Mouse (Mus musculus) spleen, postnatal 4 days (tissue): ENCODE measurements around the gene Zfp575.

Experiments
- DNase-seq, 2 experiments: peaks; one replicate each; pipeline ENCODE4 v3.0.0; 2022; ENCODE audit warnings: low spot score in 2 of 2

The Zfp575 gene

DNA sequence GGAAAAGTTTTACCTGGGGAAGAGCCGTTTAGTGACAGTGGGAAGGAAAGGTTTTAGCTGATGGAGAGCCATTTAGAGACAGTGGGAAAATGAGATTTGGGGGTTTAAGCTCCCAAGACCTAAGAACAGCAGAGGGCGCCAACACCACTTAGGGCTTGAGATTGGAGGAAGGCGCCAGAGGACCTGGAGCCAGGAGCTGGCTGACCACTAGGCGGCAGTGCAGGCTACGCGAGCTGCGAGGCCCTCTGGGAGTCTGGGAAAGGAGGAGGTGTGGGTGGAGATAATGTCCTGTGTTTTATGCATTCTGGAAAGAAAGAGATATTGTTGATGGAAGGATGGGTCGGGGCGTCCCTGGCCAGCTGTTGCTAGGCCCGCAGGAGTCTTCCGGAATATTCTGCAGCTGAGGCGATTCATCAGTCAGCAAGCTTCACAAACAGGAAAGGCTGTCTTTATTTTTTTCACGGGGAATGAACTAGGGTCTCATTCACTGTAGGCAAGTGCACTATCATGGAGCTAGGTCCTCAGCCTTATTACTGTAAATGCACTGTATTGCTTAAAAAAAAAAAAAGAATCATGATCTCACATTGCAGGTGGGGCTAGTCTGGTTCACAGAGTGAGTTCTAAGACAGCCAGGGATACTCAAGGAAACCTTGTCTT lies 13.6 kb upstream of the Zfp575 start:
- DNase-seq, result peak; percentile 91 to 98

DNA sequence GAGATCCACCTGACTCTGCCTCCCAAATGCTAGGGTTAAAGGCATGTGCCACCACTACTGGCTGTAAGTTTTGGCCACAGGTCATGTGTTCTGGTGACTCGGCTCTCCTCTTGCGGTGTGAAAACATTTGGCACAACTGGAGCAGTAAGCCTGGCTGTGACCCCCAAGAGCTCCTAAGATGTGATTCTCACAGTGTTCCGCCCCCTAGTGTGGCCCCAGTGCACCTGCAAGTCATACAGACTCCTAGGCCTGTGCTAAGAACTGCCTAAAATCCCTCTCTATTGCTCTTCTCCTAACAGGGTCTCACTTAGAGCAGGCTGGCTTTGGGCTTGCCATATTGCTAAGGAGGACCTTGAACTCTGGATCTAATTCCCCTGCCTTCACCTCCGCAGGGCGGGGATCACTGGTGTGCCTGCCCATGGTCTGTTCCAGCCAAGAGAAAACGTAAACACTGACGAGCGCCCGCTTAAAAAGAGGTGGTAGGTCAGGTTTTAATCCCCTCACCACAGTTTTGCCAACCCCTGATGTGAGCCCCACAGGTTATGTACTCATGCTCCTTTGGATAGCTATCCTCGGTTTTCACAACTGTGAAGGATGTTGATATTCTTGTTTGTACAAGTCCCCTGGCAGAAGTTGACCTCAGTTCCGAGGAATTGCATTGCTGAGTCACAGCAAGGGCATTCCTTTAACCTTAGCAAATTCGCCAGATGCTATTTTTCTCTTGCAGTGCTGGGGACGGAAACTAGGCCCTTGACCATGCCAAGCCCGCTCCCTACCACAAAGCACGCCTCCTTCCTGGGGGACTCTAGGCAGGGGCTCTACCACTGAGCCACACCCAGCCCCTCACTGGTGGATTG lies 12.0 kb upstream of the Zfp575 start:
- no peak for DNase-seq

DNA sequence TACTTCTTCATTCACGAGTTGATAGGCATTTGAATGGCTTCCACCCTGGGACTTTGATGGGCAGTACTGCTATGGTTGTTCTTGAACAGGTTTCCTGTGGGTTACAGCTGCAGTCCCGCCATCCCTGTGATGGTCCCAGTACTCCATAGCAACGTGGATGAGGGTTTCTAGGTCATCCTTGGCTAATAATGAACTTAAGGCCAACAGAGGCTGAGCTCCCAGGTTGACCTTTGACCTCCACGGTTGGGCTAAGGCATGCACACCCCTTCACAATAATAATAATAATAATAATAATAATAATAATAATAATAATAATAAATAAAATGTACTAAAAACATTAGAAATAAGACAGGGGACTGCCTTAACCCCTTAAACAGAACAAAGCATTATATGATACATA lies 10.7 kb upstream of the Zfp575 start:
- DNase-seq, result no peak

DNA sequence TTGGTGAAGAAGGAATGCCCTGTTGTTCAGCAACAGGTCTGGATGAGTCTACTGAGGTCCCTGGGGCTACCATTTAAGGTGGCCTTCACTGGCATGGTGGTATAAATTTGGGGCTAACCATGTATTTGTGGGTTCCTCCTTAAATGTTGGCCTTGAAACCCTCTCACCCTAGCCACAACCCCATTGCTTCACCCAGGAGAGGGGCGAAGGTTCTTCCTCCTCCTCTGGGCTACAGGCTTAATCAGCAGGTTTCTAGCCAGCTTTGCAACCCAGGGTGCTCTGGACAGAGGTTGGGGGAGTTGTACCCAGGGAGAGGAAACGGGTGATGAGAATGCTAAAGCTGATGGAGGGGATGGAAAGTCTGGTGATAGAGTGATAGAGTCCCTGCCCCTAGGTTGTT lies 8.0 kb upstream of the Zfp575 start:
- DNase-seq, result no peak

DNA sequence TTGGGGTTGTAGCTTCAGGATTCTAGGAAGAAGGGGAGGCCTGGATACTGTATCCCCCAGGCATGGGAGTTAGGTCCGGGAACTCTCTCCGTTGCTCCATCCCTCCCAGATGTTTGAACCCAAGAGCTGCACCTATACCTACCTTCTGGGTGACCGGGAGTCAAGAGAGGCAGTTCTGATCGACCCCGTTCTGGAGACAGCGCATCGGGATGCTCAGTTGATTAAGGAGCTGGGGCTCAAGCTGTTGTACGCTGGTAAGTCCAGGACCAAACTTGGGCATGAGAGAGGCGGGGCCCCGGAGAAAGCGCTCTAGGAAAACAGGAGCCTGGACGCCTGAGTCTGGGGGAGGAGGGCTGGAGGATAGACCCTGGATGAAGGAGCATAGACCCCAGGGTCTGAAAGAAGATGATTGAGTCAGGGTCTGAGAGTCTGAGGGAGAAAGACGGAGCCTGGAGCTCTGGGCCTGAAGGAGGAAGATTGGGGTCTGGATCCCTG lies 6.9 kb upstream of the Zfp575 start:
- peak in 1 of 2 experiments; percentile 65 for DNase-seq

DNA sequence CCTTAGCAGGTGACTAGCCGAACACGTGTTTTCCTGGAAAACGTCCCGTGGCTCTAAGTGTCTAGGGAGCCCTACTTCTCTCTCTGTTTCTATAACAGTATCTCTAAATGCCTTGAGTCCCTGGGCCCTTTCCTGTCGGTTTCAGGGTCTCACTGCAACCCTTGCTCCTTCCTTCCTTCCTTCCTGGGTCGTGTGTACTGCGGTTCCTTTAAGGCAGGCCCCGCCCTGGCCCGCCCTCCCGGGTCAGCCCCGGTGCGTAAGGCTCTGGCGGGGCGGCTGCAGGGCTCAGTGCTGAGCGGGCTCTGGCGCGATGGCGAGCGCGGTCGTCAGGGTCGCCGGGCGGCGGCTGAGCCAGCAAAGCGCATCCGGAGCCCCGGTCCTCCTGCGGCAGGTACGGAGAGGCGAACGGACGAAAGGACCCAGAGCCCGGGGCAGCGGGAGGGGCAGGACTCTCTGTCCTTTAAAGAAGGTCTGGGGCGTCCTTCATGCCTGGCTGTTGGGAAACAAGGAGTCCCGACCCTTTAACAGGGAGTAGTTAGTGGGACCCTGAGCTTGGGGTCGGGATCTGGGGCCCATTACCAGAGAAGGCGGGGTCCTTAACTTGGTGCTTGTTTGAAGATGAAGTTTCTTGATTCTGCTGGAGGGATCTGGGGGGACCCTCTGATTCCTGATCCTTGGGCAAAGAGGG lies 6.3 kb upstream of the Zfp575 start:
- peak; percentile 76 to 87 for DNase-seq

DNA sequence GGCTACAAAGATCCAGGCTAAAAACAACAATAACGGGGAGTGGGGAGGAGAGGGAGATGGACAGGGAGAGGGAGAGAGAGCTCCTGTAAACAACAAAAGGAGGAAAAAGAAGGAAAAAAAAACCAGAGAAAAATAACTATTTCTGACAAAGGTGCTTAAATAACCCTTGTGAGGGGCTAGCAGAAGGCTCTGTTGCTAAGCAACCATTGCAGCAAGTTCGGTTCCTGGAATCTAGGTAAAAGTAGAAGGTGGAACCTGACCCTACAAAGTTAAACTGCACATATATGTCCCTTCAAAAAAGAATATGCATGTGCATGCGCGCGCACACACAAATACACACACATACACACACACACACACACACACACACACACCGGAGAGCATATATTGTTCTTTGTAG lies 5.3 kb upstream of the Zfp575 start:
- no peak for DNase-seq

DNA sequence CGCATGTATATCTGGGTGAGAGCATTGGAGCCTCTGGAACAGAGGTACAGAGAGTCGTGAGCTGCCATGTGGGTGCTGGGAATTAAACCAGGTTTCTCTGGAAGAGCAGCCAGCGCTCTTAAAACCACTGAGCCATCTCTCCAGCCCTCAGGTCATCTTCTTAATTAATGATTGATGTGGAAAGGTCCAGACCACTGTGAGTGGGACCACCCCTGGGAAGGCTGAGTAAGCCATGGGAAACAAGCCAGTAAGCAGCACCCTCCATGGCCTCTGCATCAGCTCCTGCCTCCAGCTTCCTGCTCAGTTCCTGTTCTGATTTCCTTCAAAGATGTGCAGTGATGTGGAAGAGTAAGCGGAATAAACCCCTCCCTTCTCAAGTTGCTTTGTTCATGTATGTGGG lies 4.7 kb upstream of the Zfp575 start:
- no peak for DNase-seq

DNA sequence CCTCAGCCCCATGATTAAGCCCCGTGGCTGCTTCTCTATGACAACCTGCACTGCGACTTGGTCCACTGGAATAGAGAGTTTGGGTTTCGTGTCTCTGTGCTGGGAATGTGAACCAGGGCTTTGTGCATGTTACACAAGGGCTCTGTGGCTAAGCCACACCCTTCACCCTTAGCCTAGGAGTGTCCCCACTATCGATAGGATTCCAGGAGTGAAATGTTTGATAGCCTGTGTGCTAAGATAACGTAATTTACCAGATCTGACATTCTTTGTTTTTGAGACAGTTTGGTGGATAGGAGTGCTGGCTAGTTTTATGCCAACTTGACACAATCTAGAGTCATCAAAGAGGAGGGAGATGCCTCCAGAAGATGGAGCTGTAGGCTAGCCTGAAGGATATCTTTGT lies 4.3 kb upstream of the Zfp575 start:
- no peak for DNase-seq

DNA sequence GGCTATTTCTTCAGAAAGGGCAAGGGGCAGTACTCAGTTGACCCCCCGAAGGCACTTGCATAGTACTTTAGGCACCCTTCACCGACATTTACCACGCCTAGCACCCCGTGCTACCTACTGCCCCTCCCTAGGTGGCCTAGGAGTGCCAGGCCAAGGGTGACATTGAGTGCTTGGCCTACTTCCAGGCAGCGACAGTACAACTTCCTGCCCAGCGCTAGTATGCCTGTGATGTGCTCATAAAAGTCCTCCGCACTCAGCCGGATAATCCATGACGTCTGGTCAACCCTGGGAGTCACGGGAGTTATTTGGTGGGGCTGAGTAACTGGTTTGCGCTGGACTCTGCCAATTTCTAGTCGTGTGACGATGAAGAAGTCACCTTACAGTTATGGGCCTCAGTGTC lies 895 bp upstream of the Zfp575 start:
- DNase-seq, result no peak

DNA sequence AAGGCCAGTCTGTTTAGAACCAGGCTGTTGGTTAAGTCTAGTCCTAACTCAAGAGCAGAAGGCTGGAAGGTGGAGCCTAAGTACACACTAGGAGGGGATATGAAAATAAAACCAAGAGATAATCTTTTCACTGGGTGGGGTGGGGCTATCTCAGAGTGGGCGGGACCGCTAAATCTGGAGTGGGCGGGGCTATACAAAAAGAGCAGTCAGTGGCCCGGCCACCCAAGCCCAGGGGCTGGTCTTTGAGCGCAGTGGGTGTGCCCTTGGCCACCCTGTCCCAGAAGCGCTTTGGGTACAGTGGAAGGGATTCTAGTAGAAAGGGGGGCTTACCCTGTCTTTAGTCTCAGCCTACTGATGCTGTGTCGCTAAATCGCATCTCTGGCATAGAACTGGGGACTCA lies 613 bp downstream of the Zfp575 start:
- no peak for DNase-seq

DNA sequence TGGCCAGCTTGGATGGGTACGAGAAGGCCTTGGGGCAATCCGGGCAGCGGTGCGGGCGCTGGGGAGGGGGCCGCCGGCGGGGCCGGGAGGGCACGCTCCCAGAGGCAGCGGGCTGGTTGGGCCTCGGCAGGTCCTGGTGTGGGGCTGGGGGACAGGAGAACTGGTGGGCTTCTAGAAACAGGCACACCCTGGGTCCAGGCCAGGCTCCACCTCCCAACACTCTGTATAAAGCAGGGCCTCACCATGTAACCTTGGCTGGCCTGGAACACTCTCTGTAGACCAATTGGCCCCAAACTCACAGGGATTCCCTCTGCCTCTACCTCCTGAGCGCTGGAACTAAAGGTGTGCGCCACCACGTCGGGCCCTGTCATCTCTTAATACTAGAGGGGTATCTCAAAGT lies 1.4 kb downstream of the Zfp575 start:
- no peak for DNase-seq

DNA sequence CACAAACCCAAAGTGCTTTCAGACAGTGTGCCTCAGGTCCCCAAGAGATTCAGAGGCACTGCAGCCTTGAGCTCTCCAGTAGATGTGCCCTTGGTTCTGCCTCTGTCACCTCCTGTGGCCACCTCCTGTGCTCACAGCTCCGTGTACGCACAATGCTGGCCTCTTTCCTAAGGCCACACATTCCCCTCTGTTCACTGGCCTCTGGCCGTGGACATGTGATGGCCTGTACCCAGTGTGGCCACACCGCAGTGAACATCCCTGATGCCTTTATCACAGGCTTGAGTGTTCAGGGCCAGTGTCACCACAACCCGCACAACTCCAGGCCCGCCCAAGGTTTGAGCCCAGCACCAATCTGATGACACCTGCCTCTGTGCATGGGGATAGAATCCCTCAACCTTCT lies 2.6 kb downstream of the Zfp575 start:
- DNase-seq, result no peak

DNA sequence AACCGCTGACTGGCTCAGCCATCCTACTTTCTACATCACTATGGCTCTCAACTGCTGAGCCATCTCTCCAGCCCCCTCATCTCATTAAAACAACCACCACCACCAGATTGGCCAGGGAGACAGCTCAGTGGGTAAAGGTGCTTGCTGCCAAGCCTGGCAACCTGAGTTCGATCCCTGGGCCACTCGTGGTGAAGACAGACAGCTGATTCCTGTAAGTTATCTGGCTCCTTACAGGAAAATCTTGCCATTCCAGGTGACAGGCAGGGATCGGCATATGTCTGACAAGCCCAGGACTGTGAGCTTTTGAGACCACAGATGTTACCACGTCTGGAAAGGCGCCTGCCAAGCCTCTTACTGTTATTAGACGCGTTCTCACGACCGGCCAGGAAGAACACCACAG lies 9.6 kb downstream of the Zfp575 start:
- no peak for DNase-seq

DNA sequence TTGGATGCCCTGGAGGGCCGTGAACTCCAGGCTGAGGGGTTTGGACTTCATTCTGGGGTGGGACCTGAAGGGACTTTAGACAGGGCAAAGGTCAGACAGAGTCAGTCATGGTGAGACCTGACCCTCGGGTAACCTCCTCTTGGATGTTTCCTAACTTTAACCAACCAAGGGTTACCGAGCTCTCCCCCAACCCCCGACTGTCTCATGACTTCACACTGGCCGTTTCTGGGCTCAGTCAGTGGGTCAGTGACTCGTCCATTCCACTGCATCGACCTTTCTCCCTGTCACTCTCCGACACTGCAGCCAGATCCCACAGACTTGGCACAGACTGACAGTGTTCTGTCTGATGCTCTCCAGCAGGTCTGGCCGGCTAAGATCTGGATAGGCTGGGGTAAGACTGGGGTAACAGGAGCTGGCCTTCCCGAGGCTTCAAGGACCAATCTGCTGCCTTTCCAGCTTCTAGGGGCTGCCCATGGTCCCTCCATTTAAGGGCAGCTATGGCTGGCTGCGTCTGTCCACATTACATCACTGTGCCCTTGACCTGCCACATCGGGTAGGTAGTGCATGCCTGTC lies 13.1 kb downstream of the Zfp575 start:
- no peak for DNase-seq

DNA sequence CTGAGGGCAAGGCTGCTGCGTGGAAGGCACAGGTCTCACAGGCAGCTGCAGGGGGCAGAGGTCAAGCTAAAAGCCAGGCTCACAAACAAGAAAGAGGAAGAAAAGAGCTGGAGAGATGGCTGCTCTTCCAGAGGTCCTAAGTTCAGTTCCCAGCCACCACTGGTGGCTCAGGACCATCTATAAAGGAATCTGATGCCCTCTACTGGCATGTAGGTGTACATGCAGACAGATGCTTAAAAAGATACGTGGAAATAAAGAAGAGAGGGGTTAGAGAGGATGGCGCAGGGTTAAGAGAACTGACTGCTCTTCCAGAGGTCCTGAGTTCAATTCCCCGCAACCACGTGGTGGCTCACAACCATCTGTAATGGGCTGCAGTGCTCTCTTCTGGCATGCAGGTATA lies 15.0 kb downstream of the Zfp575 start:
- no peak for DNase-seq

DNA sequence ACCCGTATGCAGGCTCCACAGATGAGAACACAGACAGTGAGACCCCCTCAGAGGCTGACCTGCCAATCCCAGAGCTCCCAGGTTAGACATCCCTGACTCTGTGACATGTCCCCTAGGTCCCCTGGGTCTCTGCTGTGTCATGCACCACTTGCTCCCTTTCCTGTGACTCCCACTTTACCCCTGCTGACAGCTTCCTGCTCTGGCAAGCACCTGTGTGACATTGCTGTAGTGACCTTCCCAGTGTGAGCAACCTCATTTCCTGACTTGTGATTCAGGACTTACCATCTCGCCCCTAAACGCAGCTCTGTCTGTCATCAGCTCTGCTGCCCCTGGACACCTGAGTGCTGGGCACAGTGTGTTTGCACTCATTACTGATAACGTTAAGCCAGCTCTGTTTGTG lies 16.4 kb downstream of the Zfp575 start:
- no peak for DNase-seq

DNA sequence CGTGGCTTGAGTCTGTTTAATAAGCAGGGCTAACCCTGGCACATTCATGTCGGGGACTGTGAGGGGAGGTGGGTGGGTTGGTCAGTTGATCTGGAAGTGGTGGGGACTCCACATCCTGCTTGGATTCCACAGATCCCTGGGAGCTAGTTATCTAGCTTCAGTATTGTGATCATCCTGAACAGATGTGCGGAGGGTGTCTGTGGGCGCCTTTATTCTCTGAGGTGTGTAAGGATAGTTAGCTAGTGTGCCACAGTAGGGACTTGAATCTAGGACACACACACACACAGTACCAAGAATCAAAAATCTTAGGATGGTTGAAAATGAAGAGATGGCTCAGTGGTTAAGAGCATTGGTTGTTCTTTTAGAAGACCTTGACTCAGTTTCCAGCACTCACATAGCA lies 18.9 kb downstream of the Zfp575 start:
- DNase-seq, result no peak

DNA sequence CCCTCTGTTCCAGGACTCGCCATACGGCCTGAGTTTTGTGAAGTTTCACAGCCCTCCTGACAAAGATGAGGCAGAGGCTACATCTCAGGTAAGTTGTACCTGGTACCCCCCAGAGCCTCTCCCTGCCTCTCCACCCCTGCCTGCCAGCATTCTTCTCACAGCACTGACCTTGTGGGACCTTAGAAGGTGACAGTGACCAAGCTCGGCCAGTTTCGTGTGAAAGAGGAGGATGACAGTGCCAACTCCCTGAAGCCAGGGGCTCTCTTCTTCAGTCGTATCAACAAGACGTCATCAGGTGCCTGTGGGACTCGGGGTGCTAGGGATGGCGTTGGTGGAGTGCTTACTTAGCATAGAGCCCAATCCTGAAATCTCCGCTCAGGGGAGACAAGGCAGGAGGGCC lies 21.2 kb downstream of the Zfp575 start:
- DNase-seq, result peak in 1 of 2 experiments; percentile 57

DNA sequence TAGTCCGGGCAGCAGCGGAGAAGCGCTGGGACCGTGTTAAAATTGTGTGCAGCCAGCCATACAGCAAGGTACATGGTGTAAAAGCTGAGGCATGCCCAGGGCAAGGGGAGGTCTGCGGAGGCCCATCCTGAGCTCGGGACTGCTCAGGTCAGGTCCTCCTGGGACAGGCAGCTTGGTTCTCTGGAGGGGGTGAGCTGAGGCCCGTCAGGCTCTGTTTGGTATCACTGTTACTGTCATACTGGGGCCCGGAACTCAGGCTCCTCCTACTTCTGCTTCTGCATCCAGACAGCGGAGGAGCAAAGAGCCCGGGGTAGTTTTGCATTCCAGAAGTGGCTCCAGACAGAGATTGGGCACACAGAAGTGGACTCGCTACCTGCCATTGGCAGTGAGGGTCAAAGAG lies 21.8 kb downstream of the Zfp575 start:
- peak in 1 of 2 experiments; percentile 65 for DNase-seq

DNA sequence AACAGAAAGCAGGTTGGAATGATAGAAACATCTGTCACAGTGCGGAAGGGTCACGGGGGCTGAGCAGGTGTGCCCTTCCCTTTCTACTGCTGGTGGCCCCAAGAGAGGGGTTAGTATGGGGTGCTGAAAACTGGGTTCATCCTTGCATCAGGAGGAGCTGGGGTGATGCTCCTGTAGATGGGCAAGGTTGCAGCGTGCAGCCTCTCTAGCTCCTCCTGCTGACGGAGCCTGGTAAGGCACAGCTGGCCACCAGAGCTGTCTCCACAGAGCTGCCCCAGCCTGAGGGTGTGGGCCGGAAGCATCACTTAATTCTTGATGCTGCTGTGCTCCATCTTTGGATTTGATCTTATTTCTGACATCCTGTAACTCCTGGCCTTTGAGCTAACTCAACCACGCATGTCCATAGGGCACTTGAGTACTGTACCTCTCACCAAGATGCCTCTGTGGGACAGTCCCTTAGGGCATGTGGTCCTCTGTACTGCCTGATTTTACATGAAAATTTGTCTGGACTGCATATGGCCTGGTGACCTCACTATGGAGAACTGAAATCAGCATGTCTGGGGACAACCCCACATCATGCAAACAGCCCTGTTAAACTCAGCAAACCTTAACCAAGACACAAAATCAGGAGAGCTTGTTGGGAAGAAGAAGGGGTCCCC lies 22.7 kb downstream of the Zfp575 start:
- DNase-seq, result peak; percentile 83 to 93

DNA sequence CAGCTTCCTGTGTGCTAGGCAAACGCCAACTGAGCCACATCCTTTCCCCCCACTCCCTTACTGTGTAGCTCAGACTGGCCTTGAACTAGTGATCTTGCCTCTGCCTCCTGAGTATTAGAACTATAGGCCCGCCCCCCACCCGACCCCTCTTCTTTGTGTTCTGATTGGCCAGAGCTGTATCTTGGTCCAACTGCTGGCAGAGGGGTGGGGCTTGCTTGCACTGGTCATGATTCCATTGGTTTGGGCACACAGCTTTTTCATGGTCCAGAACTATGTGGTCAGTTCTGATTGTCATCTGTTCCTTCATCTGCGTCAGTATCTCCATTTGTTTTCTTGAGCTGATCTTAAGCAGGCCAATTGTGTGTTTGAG lies 23.6 kb downstream of the Zfp575 start:
- no peak for DNase-seq
